Mouse (Mus musculus): ENCODE data around the gene Trf. TPM values are rescaled to one million over a fixed set of nuclear protein-coding genes. Genes with fewer than 3 reads are reported as not detected.

The Trf gene
- 1 to 10 TPM; 3.0 to 5.8 TPM for polyA plus RNA-seq (2017; shearing (Covaris generic))

DNA sequence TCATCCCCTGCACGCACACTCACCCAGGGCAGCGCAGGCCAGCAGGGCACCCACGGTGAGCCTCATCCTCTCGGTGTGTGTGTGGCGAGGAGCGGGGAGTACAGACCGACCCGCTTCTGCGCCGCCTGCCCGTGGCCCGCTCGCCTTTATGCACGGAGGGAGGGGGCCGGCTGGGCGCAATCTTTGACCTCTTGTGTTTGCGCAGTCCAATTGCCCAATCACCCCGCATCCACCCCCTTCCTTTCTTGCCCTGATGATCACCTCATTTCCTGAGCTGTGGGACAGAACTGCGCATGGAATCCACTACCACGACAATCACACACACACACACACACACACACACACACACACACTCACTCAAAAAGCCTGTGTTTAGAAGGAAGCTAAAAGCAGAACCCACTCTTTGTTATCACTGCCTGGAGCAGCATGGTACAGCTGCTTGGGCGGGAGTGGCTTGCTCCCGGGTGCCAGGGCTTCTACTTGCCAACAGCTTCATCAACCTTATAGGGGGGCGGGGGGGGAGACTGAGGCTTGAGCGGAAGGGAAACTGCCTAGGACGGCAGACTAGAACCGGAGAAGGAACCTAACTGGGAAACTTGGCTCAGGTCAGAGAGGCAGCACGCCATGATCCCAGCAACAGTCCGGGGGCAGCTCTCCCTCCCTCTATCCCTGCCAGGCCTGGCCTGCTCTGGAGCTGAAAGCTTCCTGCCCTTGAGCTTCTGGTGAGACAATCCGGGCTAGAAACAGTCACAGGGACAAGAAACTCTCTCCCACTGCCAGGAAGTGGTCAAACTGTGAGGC lies at the start of gene Trf, which contains the start of gene Gm20425:
Gene Trf, minus strand, starts transcription at position 294 of the 801 bp plus-strand sequence.
Gene Gm20425, minus strand, starts transcription at position 157 of the 801 bp plus-strand sequence.
- no peak for ATAC-seq

DNA sequence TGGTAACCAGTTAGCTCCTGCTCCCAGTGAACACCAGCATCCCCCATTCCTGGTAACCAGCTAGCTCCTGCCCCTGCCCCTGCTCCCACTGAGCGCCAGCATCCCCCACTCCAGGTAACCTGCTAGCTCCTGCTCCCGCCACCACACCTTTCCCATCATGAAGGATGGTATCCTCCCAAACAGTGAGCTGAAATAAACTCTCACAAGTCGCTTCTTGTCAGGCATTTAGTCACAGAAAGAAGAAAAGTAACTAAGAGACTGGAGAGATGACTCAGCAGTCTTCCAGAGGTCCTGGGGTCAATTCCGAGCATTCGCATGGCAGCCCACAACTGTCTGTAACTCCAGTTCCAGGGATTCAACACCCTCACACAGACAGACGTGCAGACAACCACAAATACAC lies 46.6 kb upstream of the Trf start:
- ATAC-seq, result no peak

DNA sequence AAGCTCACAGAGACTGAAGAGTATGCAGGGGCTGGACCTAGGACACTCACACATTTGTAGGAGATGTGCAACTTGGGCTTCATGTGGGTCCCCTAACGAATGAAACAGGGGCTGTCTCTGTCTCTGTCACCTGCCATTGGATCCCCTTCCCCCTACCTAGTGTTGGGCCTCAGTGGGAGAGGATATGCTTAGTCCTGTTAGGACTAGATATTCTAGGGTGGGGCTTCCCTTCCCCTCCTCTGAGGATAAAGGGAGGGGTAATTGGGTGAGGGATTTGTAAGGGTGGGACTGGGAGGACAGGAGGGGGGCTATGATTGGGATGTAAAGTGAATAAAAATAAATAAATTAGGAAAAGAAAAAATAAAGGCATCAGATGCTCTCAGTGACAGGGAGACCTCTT lies 45.4 kb upstream of the Trf start:
- ATAC-seq, result no peak

DNA sequence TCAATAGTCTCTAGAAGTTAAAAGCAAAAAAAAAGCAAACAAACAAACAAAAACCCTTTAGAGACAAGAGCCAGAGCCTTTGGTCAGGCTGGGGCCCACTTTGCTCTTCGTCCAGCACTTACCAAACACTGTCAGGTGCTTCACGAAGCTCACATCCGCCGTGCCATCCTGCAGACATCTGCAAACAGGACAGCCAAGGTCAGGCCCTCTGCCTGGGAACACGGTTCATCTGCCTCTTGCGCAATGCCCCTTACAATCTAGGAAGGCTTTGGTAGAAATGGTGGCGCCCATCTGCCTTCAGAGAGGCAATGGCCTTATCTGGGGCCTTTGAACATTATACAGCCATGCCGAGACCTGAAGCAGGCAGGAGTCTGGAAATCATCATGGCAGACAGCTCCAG lies 44.6 kb upstream of the Trf start:
- ATAC-seq, result no peak

DNA sequence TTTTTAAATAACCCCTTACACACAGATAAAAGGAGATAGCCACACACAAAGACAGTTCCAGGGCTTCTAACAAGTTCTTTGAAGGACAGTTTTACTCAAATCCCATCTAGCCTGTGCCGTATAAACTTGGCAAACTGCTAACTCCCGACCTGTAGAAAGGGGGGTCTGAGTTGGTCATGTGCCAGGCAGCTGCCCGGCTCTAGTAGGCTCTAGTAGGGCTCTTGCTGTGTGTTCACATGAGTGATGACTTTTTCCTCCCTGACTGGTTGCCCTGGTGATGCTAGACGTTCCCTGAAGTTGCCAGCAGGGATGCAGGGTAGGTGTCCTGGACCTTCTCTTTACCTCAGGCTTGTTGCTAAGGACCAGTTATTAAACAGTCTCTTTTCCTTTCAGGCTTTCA lies 40.9 kb upstream of the Trf start:
- no peak for ATAC-seq

DNA sequence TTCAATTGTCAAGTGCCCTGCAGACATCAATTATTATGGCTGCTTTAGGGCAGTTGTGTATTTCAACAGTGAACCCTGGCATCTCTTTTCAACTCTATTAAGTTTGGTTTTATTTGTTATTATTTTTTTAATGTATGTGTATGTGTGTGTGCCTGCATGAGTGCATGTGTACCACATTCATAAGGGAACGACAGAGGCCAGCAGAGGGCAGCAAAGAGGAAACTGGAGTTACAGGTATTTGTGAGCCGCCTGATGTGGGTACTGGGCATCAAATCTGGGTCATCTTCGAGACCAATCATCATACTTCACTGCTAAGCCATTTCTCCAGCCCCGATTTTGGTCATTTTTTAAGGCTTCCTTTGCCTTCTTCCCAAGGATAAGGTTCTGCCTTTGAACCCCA lies 35.5 kb upstream of the Trf start:
- no peak for ATAC-seq

DNA sequence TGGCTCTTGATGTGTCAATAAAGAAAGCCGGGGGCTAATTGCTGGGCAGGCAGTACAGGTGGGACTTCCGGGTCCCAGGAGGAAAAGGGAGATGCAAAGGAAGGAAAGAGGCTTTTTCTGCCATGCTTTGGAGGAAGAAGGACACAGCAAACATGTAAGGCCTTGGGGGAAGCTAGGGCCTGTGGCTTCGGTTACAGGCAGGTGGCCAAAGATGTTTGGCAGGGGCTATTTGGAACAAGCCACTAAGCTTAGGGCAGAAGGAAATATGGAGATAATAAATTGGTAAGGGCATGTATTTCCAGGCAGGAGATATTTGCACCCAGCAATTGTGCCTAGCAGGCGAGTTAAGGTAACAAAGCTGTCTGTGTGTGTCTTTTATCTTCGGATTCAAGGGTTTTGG lies 22.7 kb upstream of the Trf start:
- ATAC-seq, result no peak

DNA sequence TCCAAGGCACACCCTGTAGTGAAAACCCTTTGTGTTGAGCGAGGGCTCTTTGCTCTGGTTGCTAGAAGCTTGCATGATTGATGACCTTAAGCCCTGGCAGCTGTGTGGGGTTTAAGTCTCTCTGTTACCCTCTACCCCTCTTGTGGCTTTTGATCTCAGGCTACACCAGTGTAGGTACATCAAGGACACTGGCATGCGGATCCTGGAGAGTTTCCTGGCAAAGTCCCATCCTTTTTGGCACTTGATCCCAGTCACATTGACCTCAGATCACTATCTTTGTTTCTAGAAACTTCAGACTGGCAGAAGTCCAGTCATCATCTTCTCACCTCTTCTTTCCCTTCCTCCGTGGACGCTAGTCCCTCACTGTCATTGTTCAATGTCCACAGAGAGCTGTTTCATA lies 18.4 kb upstream of the Trf start:
- ATAC-seq, result no peak

DNA sequence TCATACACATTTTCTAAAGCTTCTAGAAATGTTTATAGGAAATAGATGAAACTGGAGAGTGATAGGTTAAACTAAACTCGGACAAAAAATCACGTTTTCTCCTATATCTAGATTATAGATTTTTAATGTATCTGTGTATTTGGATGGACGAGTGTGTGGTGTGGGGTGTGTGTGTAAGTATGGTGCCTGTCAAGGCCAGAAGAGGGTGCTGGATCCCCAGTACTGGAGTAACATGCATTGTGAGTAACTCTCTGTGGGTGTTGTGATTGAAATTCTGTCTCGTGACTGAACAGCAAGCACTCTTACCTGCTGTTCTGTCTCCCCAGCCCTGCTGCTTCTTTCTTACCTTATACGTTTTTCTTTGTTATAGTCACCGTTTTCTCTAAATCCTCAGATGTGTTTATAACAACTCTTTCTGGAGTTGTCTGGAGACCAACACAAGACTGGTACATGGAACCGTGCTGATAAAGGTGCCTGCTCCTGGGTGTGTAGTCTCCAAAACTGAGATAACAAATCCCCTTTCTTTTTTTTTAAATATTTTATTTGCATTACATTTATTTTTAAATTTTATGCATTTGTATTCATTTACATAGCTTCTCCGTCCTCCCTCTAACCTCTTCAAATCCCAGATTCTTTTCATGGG lies 16.4 kb upstream of the Trf start:
- ATAC-seq, result no peak

DNA sequence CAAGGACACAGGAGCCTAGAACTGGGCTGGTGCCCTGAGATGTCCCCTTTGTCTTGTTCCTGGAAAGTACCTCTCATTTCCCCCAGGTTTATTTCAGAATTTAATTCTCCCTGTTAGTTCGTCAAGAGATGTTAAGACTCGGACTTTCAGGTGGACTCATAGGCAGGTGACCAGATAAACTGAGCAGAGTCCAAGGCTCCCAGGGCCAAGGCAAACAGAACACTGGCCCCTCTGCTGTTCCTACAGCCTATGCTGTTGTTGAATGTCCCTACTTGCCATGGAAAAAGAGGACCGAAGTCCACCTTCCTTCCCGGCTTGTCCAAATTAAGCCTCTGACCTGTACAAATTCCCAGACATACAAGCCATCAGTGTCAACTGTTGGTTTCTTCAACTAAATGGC lies 13.4 kb upstream of the Trf start:
- ATAC-seq, result no peak

DNA sequence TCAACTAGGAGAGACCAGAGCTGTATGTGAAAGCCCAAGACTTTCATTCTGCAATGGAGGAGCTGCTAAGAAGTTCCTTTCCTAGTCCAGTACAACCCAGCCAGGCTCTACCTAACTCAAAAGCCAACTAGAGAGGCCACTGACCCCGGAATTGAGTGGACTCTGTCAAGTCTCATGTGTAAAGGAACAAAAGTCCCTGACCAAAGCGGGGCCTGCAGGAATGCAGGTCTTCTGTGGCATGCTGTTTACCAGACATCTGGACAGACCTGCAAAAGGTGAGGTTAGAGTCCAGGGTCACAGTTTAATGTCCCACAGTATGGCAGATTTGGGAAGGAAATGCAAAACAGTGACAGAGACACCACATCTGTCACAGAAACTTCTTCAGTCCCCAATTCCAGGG lies 11.0 kb upstream of the Trf start:
- ATAC-seq, result no peak

DNA sequence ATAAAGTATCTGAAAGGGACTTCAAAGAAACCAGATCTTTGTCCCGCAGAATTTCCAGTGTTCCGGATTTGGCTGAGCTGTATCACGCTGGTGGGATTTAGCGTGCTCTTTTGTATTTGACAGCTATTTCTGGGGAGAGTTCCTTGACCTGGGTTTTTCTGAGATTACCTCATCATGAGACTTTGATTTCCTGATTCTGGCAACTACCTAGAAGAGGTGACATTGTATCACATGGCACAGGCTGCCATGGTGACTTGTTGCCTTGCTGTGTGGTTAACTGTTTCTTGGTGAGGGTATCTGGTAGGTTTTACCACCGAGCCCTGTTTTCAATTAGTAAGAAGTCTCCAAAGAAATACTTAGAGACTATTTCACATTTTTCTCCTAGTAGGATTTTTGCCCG lies 9.2 kb upstream of the Trf start:
- no peak for ATAC-seq

DNA sequence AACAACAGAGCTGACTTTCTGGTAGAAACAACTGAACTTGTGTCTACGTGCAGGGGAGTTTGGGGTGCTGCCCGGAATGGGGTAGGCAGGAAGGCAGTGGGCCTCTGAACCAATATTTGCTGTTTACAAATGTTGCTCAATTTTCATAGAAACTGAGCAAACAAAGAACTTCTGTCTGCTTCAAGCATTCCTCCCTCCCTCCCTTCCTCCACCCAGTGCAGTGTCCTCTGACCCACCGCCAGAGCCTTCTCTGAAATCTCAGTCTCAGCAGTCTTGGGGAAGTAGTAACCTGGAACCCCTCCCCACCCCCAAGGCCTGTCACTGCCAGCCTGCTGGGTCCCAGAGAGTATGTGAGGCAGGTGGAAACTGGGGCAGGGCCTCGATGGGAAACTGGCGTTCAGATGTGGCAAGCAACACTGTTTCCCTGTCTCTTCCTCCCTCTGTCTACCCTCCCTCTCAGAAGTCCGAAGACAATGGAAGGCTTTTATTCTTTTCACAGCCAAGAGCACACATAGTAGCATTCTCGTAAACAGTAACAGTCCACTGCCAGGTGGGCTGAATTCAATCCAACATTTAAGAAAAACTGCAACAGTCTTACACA lies 4.4 kb upstream of the Trf start:
- ATAC-seq, result no peak

DNA sequence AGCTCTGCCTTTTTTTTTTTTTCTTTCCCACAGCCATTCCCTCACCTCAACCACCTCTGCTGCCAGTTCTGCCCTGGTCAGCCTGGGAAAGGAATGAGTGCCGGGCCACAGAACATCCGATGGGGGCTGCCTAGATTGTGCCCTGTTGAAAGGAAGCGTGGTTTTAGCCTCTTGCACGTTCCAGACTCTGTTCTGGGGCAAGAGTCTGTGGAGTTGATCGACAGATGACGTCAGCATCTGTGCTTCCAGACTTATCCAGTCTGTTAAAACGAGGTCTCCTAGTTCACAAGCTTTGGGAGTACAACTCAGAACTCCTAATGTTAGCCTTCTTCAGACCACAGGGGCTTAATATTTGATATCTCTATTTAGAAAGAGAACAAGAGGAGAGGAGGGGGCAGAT lies 3.8 kb upstream of the Trf start:
- no peak for ATAC-seq

DNA sequence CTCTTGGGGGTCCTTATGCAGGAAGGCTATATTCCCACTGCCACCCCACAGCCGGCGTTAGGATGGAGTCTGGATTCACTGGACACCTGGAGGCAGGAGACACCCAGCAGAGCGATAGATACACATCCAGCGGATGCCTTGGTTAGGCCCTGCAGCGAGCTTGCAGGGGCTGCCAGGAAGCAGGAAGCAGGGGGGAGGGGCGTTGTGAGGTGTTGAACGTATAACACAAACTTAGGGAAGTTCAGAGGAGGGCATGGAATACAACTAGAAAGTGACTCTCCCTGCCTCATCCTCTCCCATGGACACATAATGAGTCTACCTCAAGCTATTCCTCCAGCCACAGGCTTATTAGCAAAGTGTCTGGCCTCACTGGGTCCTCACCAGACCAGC lies 2.8 kb upstream of the Trf start:
- no peak for ATAC-seq

DNA sequence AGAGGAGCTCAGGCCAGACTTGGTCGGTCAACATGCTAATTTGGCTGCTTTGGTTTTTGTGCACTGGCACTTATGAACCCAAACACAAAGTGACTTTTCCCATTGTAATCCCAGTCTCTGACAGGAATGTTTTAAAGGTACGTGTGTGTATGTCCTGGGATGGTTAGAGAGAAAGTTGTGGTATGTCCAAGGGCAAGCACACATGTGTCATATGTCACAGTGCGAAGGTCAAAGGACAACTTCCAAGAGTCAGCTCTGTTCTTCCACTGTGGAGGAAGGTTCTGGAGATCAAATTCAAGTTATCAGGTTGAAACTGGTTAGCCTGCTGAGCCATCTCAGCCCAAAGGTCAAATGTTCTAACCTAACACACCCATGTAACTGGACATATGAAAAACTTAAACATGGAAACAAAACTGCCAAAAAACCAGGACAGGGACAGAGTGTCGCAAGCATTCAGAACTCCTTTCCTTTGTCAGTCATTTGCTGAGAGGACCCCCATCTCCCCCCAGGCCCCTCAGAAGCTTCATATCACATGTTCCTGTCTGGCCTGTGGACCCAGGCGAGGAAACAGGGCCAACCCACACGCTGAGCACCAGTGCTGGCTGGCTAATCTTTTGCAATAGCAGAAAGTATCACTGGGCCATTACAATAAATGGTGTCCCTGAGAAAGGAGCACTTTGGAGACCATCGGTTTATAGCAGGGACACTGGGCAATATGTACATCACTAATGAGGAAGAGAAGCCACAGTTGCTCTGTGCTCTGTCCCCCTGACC lies 2.2 kb upstream of the Trf start:
- ATAC-seq, result no peak

DNA sequence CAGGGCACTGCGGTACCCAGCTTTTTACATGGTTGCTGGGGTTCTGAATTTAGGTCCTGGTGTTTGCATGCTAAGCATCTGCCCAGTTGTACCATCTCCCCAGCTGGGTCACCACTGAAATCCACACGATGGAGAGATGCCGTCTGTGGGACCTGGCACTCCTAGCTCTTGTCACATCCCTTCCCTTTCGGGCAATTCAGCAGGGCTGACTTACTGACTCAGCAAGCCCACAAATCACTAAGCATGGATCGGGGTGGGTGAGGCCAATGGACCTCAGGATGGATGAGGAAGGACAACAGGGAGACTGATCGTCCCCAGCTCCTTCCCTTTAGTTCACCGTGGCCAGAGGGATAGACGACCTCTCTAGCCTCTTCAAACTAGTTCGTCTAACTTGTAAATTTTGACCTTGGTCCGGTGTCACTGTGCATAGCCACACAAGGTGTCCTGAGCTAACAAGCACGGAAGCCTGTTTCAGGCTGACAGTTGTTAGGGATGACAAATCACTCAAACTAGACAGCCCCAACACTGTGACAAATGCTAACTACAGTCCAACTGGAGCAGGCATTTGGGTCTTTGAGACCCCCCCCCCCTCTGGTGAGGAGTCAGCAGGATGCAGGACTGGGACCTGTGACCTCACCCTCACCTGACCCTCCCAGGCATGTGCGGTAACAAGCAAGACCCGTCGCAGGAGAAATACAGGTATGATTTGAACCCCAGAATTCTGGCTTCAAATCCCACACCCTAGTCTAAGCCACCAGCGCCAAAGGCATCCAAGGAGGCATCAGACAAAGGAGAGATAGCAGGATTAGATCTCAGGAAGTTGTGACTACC lies 992 bp downstream of the Trf start:
- no peak for ATAC-seq

DNA sequence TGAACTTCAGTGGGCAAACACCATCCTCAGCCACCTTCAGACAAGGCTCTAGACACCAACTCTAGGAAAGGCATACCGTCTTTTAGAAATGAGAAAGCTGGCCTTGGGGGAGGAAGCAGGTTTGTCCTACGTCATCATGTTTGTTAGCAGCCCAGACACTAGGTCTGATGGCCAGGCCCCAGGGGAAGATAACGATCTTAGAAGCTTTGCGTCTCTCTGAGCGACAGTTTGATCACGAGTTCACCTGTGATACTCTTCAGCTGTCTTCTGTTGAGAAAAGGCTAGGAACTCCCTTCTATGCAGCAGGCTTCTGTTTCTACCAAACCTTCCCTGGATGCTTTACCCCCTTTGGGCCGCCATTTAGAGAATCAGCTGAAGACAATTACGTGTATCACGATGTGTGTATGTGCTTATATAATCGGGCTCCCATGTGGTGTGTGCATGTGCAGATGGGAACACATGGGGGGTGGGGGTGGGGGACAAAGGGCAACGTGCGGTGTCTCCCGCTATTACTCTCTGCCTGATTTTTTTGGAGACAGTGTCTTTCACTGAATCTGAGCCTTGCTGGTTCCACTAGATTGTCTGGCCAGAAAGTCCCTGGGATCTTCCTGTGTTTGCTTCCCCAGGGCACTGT lies 1.8 kb downstream of the Trf start:
- no peak for ATAC-seq

DNA sequence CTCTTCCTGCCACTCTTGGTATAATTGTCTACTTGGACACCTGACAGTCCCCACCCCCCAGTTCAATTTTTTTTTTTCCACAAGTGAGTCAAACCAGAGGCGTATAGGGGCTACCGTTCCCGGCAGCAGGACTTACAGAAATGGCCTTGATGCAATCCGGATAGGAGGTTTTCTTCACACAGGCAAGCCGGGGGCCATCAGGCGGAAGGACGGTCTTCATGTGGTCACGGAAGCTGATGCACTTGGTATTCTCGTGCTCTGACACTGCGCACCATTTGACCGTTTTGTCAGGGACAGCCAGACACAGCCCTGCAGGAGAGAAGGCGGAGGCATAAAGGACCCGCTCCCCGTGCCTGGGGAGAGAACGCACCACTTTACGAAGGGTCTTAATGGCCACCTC lies 2.5 kb downstream of the Trf start:
- no peak for ATAC-seq

DNA sequence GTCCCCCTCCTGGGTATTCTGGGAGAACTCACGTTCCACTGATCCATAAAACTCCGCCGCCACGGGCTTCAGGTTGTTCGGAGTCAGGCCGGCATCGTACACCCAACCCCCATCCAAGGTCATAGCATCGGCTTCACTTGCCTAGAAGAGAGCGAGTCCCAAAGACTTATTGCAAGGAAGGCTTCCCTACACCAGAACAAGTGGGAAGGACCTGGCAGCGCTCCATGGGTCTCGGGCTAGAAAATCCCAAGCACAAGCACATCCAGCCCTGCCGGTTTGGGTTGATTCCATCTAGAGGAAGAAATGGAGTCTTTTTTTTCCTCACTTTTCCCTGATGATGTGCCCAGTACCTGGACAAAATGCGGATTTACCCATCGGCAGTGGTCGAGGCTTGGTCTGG lies 3.4 kb downstream of the Trf start:
- ATAC-seq, result no peak

DNA sequence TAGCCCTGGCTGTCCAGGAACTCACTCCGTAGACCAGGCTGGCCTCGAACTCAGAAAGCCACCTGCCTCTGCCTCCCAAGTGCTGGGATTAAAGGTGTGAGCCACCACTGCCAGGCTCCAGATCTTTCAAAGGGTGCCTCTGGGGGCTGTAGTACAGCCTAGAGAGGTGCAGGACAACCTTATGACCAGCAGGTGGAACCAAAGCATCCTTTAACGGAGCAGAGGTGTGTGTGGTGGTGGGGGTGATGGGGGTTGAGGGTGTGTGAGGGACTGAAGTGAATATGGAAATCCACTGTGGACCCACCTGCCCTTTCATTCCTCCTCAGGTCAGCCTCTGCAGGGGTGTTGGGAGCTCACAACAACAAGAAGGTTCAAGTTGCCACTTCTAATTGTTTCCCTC lies 4.8 kb downstream of the Trf start:
- peak; percentile 60 for ATAC-seq

DNA sequence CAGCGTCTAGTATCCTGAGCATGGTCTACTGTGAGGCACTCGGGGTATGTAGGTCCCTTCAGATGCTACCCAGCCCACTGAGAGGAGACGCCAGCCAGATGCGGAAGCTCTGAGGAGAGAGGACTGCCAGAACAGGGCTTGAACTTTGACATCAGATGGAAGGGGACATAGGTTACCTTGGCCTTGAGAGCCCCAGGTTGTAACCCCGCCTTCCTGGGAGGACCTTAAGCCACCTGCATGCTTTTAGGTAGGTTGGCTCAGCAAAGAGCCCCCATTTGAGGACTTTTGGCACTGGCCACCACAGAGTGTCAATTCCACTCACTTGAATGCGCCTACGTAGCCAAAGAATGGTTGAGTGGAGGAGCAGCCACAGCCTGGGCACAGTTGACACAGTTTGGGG lies 5.5 kb downstream of the Trf start:
- no peak for ATAC-seq

Data from CD4-positive, CD25-positive, alpha-beta regulatory T cell, adult 4 months (primary cell).